Mouse (Mus musculus) induced T-regulatory cell, adult 2 months (primary cell): ENCODE measurements around the gene Zfp366.

Experiments
- DNase-seq: peaks from one replicate; pipeline ENCODE4 v3.0.0-alpha.2; 2012; ENCODE audit warnings: low read depth

Zfp366 gene

GRCm38 (mm10) chr13:99186859-99187258, 2.2 kb downstream of the Zfp366 start:
- no peak for DNase-seq

DNA sequence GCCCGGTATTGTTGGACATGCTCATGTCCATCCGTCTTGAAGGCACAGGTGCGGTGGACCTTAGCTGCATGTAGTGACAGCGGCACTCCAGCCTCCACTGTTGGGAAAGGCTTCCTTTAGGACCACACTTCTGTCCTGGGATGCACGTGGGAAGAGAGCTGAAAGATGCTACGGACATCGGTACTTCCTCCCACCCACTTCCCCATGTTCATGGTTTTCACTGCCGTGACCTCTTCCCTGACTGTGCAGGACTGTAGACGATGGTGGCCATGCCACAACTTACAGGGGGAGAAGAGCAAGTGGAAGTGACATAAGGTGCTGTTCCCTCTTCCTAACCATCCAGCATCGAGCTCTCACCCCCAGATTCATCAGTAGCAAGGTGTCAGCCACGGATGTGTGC, 2.8 kb downstream of the Zfp366 start:
- no peak for DNase-seq

DNA sequence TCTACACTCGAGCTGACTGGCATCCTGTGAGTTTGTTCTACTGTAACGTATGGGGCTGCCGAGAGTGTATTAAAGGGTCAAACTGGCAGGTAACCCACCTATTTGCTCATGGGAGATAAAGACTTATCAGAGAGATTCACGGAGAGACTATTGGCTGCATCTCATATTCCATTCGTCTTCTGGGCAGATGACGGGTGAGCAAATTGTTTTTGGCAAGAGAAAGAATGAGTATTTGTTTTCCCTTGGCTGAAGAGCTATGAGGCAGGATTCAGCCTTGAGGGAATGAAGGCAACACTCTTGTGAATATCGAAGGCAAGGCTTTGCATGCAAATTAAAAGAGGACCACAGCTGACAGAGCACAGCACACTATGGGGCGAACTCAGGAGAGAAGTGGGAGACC, 4.0 kb downstream of the Zfp366 start:
- DNase-seq = no peak

GRCm38 (mm10) chr13:99189671-99190070, 5.0 kb downstream of the Zfp366 start:
- no peak for DNase-seq

DNA sequence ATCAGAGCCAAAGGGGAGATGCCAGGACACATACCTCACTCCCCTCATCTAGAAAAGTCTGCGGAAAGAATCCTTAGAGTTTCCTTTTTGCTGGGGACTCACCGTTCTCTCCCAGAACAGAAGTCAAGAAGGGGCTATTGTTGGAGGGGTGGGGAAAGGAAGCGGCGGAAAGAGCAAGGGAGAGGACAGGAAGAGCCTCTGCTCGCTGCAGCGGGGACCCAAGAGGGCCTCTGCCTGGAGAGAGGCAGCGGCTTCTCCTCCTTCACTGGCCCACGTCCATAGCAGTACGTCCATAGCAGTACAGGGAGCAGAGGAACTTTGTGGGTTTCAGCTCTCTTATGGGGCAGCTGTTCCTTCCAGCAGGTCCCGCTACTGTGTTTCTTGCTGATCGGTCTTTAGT, 5.8 kb downstream of the Zfp366 start:
- DNase-seq = no peak

GRCm38 (mm10) chr13:99191063-99191462, 6.4 kb downstream of the Zfp366 start:
- DNase-seq = no peak

- DNase-seq = no peak
Measured at GRCm38 (mm10) chr13:99196314-99196713, 11.7 kb downstream of the Zfp366 start.

- DNase-seq = no peak
Measured at GRCm38 (mm10) chr13:99196865-99197264, 12.2 kb downstream of the Zfp366 start.

GRCm38 (mm10) chr13:99201647-99202574, 17.3 kb downstream of the Zfp366 start:
- no peak for DNase-seq

DNA sequence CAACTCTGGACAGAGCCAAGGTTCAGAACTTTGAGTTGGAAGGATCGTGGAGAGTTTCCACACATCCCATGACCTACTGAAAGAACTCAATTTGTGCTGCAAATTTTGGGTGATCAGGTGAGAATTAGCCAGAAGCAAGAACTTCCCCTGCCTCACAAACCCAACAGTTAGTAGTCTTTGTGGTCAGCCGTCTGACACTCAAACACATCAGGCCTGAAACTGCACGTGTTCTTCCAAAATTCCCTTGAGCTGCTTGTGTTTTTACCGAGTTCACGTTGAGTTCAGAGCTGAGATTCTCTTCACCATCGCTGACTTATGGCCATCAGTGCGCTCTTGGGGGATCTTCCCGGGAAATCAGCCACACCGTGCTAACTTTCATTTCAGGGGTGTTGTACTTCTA, 22.6 kb downstream of the Zfp366 start:
- DNase-seq = no peak

- no peak for DNase-seq
Measured at GRCm38 (mm10) chr13:99209859-99210258, 25.2 kb downstream of the Zfp366 start.

GRCm38 (mm10) chr13:99210837-99211236, 26.2 kb downstream of the Zfp366 start:
- DNase-seq = no peak

GRCm38 (mm10) chr13:99212976-99213375, 28.4 kb downstream of the Zfp366 start:
- no peak for DNase-seq

DNA sequence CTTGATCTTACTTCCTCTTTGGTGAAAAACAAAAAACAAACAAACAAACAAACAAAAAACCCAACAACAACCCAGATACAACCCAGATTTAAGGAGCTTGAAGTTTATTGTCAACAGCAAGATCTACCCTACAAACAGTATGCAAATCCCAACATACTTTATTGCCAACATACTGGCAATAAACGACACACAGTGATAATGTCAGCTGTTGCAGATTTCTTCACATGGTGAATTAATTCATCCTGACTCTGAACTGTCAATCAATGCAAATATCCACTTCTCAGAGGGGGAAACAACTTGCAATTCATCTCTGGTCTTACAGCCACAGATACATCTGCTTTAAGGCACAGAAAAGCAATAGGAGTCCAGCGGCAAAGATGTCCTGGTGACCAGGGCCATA, 31.4 kb downstream of the Zfp366 start:
- no peak for DNase-seq

DNA sequence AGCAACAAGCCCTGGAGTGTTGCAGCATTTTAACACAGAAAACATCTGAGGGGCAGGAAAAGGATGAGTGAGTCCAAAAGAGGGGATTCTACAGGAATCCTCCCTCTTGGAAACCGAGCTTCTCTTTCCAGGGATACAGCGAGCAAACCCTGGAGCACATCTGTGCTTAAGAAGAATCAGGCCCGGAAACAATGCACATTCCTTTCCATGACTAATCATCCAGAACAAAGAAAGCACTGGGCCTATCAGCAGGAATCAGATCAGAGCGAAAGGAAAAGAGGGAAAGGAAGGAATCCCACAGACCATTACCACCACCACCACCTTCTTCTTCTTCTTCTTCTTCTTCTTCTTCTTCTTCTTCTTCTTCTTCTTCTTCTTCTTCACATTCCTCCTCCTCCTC, 33.4 kb downstream of the Zfp366 start:
- DNase-seq = no peak

DNA sequence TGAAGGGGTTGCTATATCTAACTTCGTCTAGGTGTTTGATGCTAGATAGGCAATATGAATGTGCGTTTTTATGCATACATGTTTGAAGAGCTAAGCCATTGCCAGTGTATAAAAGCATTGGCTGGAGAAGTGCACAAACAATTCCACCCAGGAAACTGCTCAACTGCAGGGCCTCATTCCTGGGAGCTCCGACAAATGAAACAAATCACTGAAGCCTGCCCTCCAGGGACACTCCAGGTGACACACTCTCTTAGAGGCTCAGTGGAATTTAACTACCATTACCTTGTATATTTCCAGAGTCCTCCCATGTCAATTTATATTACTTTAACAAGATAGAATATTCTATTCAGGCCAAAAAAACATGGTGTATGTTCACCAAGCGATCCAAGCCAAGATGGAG, 35.0 kb downstream of the Zfp366 start:
- no peak for DNase-seq

- no peak for DNase-seq
Measured at GRCm38 (mm10) chr13:99221996-99222395, 37.4 kb downstream of the Zfp366 start.

- no peak for DNase-seq
Measured at GRCm38 (mm10) chr13:99222476-99222875, 37.9 kb downstream of the Zfp366 start.

DNA sequence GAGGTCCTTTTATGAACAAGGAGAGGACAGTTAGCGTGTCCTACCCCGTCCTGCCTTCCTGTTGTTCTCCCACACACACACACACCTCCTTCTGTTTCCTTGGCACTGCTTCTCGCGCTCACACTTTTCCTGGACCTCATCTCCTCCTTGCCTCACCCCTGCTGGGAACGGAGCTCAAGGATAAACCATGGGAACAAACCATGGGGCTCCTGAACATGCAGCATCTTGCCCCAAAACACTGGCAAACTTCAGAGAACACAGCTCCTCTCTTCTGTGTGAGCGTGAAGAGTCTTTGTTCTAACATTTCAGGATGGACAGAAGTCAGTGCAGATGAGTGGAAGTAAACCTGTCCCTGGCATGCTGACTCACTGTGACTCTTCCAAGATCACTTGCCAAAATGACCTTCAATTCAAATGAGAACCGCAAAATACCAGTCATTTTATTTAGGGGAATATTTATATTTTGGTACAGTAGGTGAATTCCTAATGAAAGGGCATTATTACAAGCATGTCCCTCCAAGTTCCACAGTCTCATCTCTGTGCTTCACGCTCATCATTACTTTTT, 38.8 kb downstream of the Zfp366 start:
- DNase-seq = no peak

GRCm38 (mm10) chr13:99223917-99224316, 39.3 kb downstream of the Zfp366 start:
- DNase-seq = no peak

DNA sequence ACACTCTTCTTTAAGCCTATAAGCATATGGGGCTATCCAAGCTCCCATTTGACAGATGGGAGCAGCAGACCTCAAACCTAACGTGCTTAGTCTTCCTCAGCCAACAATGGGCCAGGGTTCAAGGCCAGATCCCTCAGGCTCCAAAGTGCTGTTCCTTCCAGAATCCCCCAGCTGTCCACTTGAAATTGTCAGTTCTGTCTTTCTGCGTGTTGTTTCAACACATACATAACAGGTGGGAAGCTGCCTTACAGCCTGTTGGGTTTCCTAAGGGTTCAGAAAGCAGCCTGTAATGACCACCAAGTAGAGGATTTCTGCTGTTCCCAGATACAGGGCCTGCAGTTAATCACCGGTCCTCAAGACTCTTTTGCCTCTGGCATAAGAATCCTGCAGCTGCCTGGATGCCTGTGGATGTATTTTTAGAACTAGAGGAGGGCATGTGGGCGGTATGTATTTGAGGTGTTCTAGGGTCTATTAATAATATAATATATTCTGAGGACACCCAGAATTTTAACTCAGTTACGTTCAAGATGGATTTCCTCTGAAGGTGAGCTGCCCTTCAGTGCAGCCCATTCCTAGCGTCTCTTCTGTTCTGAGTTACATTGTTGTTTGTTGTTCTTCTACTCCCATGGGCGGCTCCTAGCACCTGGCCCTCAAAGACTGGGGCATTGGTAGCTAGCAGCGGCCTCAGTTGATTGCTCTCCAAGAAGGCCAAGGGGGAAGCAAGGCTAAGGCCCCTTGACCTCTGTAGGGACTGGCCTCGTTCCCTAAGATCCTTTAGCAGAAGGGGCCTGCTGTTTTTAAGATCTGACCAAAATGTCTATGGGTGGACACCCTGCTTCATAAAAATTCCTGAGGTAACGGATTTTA, 41.0 kb downstream of the Zfp366 start:
- DNase-seq = no peak

DNA sequence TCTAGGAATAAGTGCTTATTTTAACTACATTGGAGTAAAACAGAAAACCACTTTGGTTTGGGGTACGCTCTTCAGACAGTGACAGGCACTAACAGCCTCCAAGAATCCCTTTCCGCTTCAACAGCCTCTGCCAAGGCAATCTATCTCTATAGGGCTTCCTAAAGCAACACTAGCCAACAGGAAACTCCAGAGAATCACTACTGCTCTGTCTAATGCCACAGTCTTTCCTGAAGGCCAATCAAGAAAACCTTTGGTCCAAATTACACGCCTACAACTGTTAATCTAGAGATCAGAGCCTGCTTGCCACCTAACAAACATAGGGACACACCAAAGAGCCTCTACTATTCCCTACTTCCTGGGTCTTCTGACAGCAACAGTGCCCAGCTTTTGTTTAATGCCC, 42.2 kb downstream of the Zfp366 start:
- DNase-seq = no peak
